Mouse (Mus musculus) forebrain, embryonic 14.5 days (tissue): ENCODE results near the gene Hadhb. TPM values are rescaled to one million over a fixed set of nuclear protein-coding genes. Genes with fewer than 3 reads are reported as not detected.
"Not testable (repeated sequence)": the region's sequence is repeated elsewhere in the genome, so short reads cannot be mapped to it uniquely, and the experiment has no call there.

ENCODE experiments used
- ATAC-seq: fragments of 200-750 bp; cut with Nextera tagmentation; 2 replicates; pipeline ENCODE4 v1.8.0; 2017; ENCODE audit warnings: mild to moderate bottlenecking, moderate library complexity
- DNase-seq: peaks from one replicate; pipeline ENCODE4 v3.0.0-alpha.2; 2015; ENCODE audit warnings: low spot score
- H3K27ac ChIP-seq: fragments of 300-500 bp; sonication (generic); 2 replicates; pipeline ENCODE4 v1.5.1; 2014; ENCODE audit warnings: low read depth, mild to moderate bottlenecking, control low read depth, low read length, moderate library complexity
- H3K27me3 ChIP-seq: fragments of 300-500 bp; sonication (generic); replicated peaks from 2 replicates; pipeline ENCODE4 v1.6.1; 2014; ENCODE audit warnings: low read length, control low read depth, mixed read lengths; ENCODE audit not compliant: control insufficient read depth, insufficient read depth
- H3K36me3 ChIP-seq: fragments of 300-500 bp; sonication (generic); 2 replicates; pipeline ENCODE4 v1.6.1; 2014; ENCODE audit warnings: low read length, control low read depth; ENCODE audit not compliant: control insufficient read depth, insufficient read depth
- H3K4me1 ChIP-seq: fragments of 300-500 bp; sonication (generic); 2 replicates; pipeline ENCODE4 v1.6.1; 2014; ENCODE audit warnings: antibody characterized with exemption, low read length, control low read depth; ENCODE audit not compliant: control insufficient read depth, insufficient read depth
- H3K4me2 ChIP-seq: fragments of 300-500 bp; sonication (generic); 2 replicates; pipeline ENCODE4 v1.6.1; 2014; ENCODE audit warnings: mild to moderate bottlenecking, control low read depth, low read length
- H3K4me3 ChIP-seq: fragments of 300-500 bp; sonication (generic); 2 replicates; pipeline ENCODE4 v1.5.1; 2014; ENCODE audit warnings: low read depth, low read length, control low read depth
- H3K9ac ChIP-seq: fragments of 300-500 bp; sonication (generic); 2 replicates; pipeline ENCODE4 v1.6.1; 2014; ENCODE audit warnings: mild to moderate bottlenecking, low read length, control low read depth, moderate library complexity
- H3K9me3 ChIP-seq: fragments of 300-500 bp; sonication (generic); replicated peaks from 2 replicates; pipeline ENCODE4 v1.6.1; 2016; ENCODE audit warnings: low read length, control low read depth, mixed read lengths; ENCODE audit not compliant: control insufficient read depth
- WGBS: fragments of 180-500 bp; shearing (Covaris S2); extraction: QIAGEN DNeasy Blood & Tissue Kit; methylation state at CpG from one replicate; pipeline ENCODE4 v1.1.7; 2014; 5-methylcytosine and 5-hydroxymethylcytosine counted together
- polyA plus RNA-seq: library from polyadenylated mRNA; unstranded; fragments of >200 nt; fragmentation: Nextera tagmentation; extraction: Ambion mirVana; gene quantifications from 2 replicates; pipeline ENCODE4 v1.2.1, GENCODE M21; 2014

Gene Hadhb
- polyA plus RNA-seq, 1 experiment from 2014 or later: 75.6 TPM

- Histone ChIP-seq H3K27me3 (no peaks in the 10 kb centered on the region), H3K9ac (no peak overlapping the region), H3K9me3 (no peaks in the 10 kb centered on the region), H3K27ac (no peak overlapping the region), H3K4me2 (no peak overlapping the region), H3K4me1 (no peaks in the 10 kb centered on the region), H3K36me3 (no peaks in the 10 kb centered on the region), H3K4me3 (no peak overlapping the region)
- no peak for ATAC-seq
- 68% methylated on average over 3 of the region's 3 CpGs for WGBS
- DNase-seq: no peak
Measured at GRCm38 (mm10) chr5:30205034-30205433, 50.0 kb downstream of the Hadhb start.

GRCm38 (mm10) chr5:30205493-30205892 is 50.4 kb downstream of the Hadhb start, which contains the start of gene Adgrf3:
TSS of gene Adgrf3 (minus strand) at chr5:30205722.
- no peak within 1 kb of the TSS for H3K4me2 ChIP-seq
- H3K27me3 ChIP-seq: no peaks in the 10 kb centered on the region
- no peak within 1 kb of the TSS for H3K4me3 ChIP-seq
- H3K9ac ChIP-seq: no peak within 1 kb of the TSS
- no peak within 1 kb of the TSS for H3K27ac ChIP-seq
- no peaks in the 10 kb centered on the region for H3K36me3 ChIP-seq
- H3K9me3 ChIP-seq: no peaks in the 10 kb centered on the region
- H3K4me1 ChIP-seq: no peaks in the 10 kb centered on the region
- WGBS: 45% methylated on average over 5 of the region's 5 CpGs
- no peak for ATAC-seq
- no peak for DNase-seq

DNA sequence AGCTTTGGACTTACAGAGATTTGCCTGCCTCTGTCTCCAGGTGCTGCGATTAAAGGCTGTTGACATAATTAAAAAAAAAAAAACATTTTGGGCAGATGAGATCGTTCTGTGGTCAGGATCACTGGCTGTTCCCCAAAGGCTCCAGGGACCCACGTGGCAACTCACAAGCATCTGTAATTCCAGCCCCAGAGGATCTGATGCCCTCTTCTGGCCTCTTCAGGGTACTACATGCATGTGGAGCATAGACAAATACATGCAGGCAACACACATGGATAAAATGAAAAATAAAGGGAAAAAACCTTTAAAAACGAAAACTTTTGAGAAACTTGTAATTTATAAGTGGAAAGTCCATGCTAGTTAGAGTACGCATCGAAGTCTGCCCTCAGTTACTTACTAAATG is 52.2 kb downstream of the Hadhb start:
- ATAC-seq (no peak), DNase-seq (no peak)
- 67% methylated on average over 6 of the region's 6 CpGs for WGBS
- Histone ChIP-seq H3K4me1 (no peaks in the 10 kb centered on the region), H3K9ac (no peak overlapping the region), H3K27me3 (no peaks in the 10 kb centered on the region), H3K36me3 (no peaks in the 10 kb centered on the region), H3K9me3 (no peaks in the 10 kb centered on the region), H3K4me2 (no peak overlapping the region), H3K4me3 (no peak overlapping the region), H3K27ac (no peak overlapping the region)

DNA sequence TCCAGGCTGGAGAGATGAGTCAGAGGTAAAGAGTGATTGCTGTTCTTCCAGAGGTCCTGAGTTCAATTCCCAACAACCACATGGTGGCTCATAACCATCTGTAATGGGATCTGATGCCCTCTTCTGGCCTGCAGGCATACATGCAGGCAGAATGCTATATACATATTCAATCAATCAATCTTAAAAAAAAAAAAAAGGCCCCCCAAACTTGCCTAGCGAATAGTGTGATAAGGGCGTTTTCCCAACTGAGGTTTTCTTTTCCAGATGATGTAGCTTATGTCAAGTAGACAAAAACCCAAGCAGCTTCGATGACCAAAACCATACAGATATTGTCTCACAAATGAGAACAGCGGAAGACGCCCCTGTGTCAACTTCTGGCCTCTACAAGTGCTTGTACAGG is 55.7 kb downstream of the Hadhb start:
- not testable (repeated sequence) for H3K4me1 ChIP-seq, DNase-seq, H3K36me3 ChIP-seq, H3K9me3 ChIP-seq, H3K27me3 ChIP-seq, H3K4me3 ChIP-seq, H3K9ac ChIP-seq, ATAC-seq, H3K27ac ChIP-seq, H3K4me2 ChIP-seq
- 90% methylated on average over 5 of the region's 5 CpGs for WGBS

DNA sequence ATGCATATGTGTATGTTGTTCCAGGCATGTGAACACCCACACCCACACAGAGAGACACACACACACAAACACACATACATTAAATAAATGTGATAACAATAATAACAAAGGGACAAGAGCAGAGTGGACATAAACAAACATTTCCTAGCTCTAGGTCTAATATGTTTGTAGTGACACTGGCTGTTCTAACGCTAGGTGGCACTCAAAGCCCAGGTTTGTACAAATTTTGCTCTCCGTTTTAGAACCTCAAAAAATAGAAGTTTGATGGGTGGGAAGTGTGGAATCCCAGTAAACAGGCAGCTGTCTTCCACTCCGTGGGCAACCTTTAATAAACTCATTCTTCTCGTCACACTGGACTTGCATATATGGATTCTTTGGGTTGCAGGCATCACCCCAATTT is 59.8 kb downstream of the Hadhb start:
- no peaks in the 10 kb centered on the region for H3K36me3 ChIP-seq
- no peak overlapping the region for H3K4me2 ChIP-seq
- DNase-seq (peak; percentile 85), ATAC-seq (peak; percentile 44; the same call in 1 of the 2 replicates)
- no peaks in the 10 kb centered on the region for H3K4me1 ChIP-seq
- no peaks in the 10 kb centered on the region for H3K9me3 ChIP-seq
- no peak overlapping the region for H3K4me3 ChIP-seq
- H3K27me3 ChIP-seq: no peaks in the 10 kb centered on the region
- 14% methylated on average over 4 of the region's 4 CpGs for WGBS
- H3K27ac ChIP-seq: no peak overlapping the region
- H3K9ac ChIP-seq: no peak overlapping the region

DNA sequence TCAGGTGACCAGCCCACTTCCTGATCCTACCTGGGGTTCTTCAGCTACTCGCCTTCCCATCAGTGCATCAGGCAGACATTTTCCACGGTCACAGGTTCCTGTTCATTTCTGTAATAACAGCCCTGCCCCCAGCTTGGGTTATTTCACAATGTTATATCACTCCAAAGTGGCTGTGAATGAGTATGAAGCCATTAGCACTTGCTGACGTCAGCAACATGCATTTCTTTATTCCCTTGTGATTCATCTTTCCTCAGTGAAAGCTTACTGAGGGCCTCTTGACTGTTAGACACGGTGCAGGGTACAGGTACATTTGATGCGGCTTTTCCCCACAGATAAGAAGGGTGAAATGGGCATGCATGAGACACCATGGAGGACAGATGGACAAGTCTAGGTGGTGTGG is 60.9 kb downstream of the Hadhb start:
- WGBS: 84% methylated on average over 5 of the region's 5 CpGs
- H3K9ac ChIP-seq: no peak overlapping the region

GRCm38 (mm10) chr5:30219715-30220114 is 64.7 kb downstream of the Hadhb start:
- H3K9ac ChIP-seq: no peak overlapping the region
- H3K9me3 ChIP-seq: no peaks in the 10 kb centered on the region
- no peak overlapping the region for H3K4me2 ChIP-seq
- no peaks in the 10 kb centered on the region for H3K36me3 ChIP-seq
- ATAC-seq: no peak
- H3K27ac ChIP-seq: no peak overlapping the region
- no peaks in the 10 kb centered on the region for H3K27me3 ChIP-seq
- H3K4me3 ChIP-seq: no peak overlapping the region
- H3K4me1 ChIP-seq: no peaks in the 10 kb centered on the region
- WGBS: 94% methylated on average over 2 of the region's 2 CpGs
- no peak for DNase-seq

More for the DNA sequence above, 60.9 kb downstream of the Hadhb start:
- Histone ChIP-seq H3K27me3 (no peaks in the 10 kb centered on the region), H3K4me2 (no peak overlapping the region), H3K27ac (no peak overlapping the region), H3K4me1 (no peaks in the 10 kb centered on the region), H3K4me3 (no peak overlapping the region), H3K9me3 (no peaks in the 10 kb centered on the region), H3K36me3 (no peaks in the 10 kb centered on the region)
- DNase-seq (no peak), ATAC-seq (no peak)

DNA sequence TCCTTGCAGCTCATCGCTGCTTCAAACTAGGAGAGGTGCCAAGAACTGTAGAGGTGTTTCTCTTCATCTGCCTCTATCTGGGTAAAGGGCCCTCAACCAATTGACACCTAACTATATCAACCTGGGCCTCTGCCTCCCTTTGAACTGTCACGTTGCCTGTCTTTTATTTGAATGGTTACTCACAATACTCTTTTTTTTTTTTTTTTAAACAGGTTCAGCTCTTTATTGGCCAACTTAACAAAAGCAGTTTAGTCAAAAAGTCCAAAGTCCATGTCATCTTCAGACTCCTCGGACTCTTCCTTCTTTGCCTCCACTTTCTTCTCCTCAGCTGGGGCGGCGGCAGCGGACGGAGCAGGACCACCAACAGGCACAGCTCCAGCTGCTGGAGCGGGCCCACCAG is 65.6 kb downstream of the Hadhb start:
- ATAC-seq (no peak), DNase-seq (no peak)
- no peaks in the 10 kb centered on the region for H3K36me3 ChIP-seq
- H3K27me3 ChIP-seq: no peaks in the 10 kb centered on the region
- no peak overlapping the region for H3K27ac ChIP-seq
- no peak overlapping the region for H3K9ac ChIP-seq
- H3K4me3 ChIP-seq: no peak overlapping the region
- H3K4me1 ChIP-seq: no peaks in the 10 kb centered on the region
- no peaks in the 10 kb centered on the region for H3K9me3 ChIP-seq
- no peak overlapping the region for H3K4me2 ChIP-seq
- WGBS: 84% methylated on average over 8 of the region's 8 CpGs

- WGBS: over 99% methylated on average over 8 of the region's 8 CpGs
- Histone ChIP-seq H3K9ac (no peak overlapping the region), H3K4me2 (no peak overlapping the region), H3K4me1 (no peaks in the 10 kb centered on the region), H3K9me3 (no peaks in the 10 kb centered on the region), H3K4me3 (no peak overlapping the region), H3K27ac (no peak overlapping the region), H3K36me3 (no peaks in the 10 kb centered on the region), H3K27me3 (no peaks in the 10 kb centered on the region)
- no peak for ATAC-seq
- no peak for DNase-seq
Measured at GRCm38 (mm10) chr5:30222681-30223080, 67.6 kb downstream of the Hadhb start.
